Mouse (Mus musculus) heart, embryonic 11.5 days (tissue): ENCODE measurements around the gene Borcs7. TPM values are rescaled to one million over a fixed set of nuclear protein-coding genes. Genes with fewer than 3 reads are reported as not detected.

ENCODE experiments used
- ATAC-seq: fragments of 200-750 bp; cut with Nextera tagmentation; replicated peaks from 2 replicates; pipeline ENCODE4 v1.8.0; 2017; ENCODE audit warnings: moderate library complexity; ENCODE audit not compliant: insufficient number of reproducible peaks, low FRiP score, low TSS enrichment
- H3K27ac ChIP-seq: fragments of 300-500 bp; sonication (generic); 2 replicates; pipeline ENCODE4 v1.5.1; 2014; ENCODE audit warnings: mild to moderate bottlenecking, low read depth, low read length
- H3K27me3 ChIP-seq: fragments of 300-500 bp; sonication (generic); 2 replicates; pipeline ENCODE4 v1.6.1; 2014; ENCODE audit warnings: mild to moderate bottlenecking, low read length, mixed read lengths; ENCODE audit not compliant: control insufficient read depth, insufficient read depth
- H3K36me3 ChIP-seq: fragments of 300-500 bp; sonication (generic); 2 replicates; pipeline ENCODE4 v1.6.1; 2014; ENCODE audit warnings: mild to moderate bottlenecking, low read length, moderate library complexity, mixed read lengths; ENCODE audit not compliant: control insufficient read depth, insufficient read depth
- H3K4me1 ChIP-seq: fragments of 300-500 bp; sonication (generic); 2 replicates; pipeline ENCODE4 v1.6.1; 2014; ENCODE audit warnings: low read length; ENCODE audit not compliant: control insufficient read depth, insufficient read depth
- H3K4me2 ChIP-seq: fragments of 300-500 bp; sonication (generic); 2 replicates; pipeline ENCODE4 v1.6.1; 2014; ENCODE audit warnings: mild to moderate bottlenecking, moderate library complexity
- H3K4me3 ChIP-seq: fragments of 300-500 bp; sonication (generic); 2 replicates; pipeline ENCODE4 v1.5.1; 2014; ENCODE audit warnings: low read depth, low read length
- H3K9ac ChIP-seq: fragments of 300-500 bp; sonication (generic); 2 replicates; pipeline ENCODE4 v1.6.1; 2014; ENCODE audit warnings: mild to moderate bottlenecking, low read depth, low read length, moderate library complexity
- H3K9me3 ChIP-seq: fragments of 300-500 bp; sonication (generic); replicated peaks from 2 replicates; pipeline ENCODE4 v1.6.1; 2016; ENCODE audit warnings: low read length; ENCODE audit not compliant: control insufficient read depth
- WGBS: fragments of 180-500 bp; shearing (Covaris S2); extraction: QIAGEN DNeasy Blood & Tissue Kit; methylation state at CpG from one replicate; pipeline ENCODE4 v1.1.7; 2014; ENCODE audit not compliant: insufficient replicate concordance; 5-methylcytosine and 5-hydroxymethylcytosine counted together
- polyA plus RNA-seq: library from polyadenylated mRNA; unstranded; fragments of >200 nt; fragmentation: Nextera tagmentation; extraction: Ambion mirVana; gene quantifications from 2 replicates; pipeline ENCODE4 v1.2.1, GENCODE M21; 2014

Borcs7 gene
- polyA plus RNA-seq, 1 experiment from 2014 or later, result 14.7 TPM

DNA sequence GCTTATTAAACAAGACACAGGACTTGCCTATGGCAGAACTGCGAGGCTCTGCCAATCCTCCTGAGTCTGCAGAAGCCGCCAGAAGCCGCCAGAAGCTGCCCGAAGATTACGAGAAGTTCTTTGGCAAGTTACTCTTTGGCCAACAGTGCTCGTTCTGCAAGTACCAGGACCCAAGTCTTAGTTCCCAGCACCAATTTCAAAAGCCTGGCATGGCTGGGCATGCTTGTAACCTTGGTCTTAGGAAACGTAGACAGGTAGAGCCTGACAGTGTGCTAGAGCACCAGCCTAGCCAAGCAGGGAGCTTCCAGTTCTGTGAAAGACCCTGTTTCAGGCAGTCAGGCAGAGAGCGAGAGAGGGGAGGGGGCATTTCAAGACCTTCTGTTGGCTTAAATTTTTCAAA, 6.8 kb downstream of the Borcs7 start:
- Histone ChIP-seq H3K9me3 (no peaks in the 10 kb centered on the region), H3K27me3 (no peaks in the 10 kb centered on the region), H3K9ac (no peak overlapping the region), H3K4me3 (no peak overlapping the region), H3K27ac (no peak overlapping the region), H3K4me2 (no peak overlapping the region), H3K4me1 (no peaks in the 10 kb centered on the region), H3K36me3 (peaks cover 2% of the 10 kb centered on the region; the same call in 1 of the 2 replicates)
- ATAC-seq, result no peak
- 89% methylated on average over 8 of the region's 8 CpGs for WGBS

GRCm38 (mm10) chr19:46696943-46697342, 7.2 kb downstream of the Borcs7 start:
- H3K4me2 ChIP-seq, result no peak overlapping the region
- no peaks in the 10 kb centered on the region for H3K4me1 ChIP-seq
- H3K36me3 ChIP-seq, result peaks cover 2% of the 10 kb centered on the region; the same call in 1 of the 2 replicates
- H3K27ac ChIP-seq, result no peak overlapping the region
- no peaks in the 10 kb centered on the region for H3K27me3 ChIP-seq
- WGBS, result 85% methylated on average over 7 of the region's 7 CpGs
- no peaks in the 10 kb centered on the region for H3K9me3 ChIP-seq
- no peak for ATAC-seq
- H3K4me3 ChIP-seq, result no peak overlapping the region
- H3K9ac ChIP-seq, result no peak overlapping the region

DNA sequence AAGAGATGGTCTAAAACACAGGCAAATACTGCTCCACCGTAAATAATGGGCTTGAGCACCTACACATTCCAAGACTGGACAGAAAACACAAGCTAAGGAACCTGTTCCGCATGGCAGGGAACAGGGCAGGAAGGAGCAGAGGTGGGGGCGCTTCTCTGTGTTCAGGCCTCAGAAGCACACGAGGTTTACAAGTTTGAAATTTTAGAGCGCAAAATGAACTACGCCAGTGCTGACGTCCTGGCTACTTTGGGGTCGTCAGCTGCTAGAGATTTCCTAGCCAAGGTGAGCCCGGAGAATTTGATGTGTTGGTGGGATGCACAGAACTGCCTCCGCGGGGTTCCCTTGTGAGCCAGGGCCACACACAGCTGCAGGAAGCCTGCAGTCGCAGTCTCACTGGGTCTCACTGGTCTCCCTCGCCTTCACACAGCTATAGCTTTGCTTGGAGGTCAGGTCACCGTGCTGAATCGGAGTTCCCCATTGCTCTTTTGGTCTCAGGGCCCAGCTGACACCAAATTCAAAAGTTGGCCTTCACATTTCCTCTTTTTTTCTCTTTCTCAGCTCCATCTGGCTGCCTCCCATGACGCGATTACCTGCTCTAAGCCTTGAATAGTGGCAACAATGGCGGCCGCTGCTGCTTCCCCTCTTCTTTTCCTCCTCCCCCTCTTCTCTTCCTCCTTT, 8.3 kb downstream of the Borcs7 start:
- ATAC-seq, result no peak
- H3K27ac ChIP-seq, result no peak overlapping the region
- WGBS, result 56% methylated on average over 19 of the region's 19 CpGs
- no peak overlapping the region for H3K4me2 ChIP-seq
- no peaks in the 10 kb centered on the region for H3K9me3 ChIP-seq
- H3K4me3 ChIP-seq, result no peak overlapping the region
- peaks cover 2% of the 10 kb centered on the region; the same call in 1 of the 2 replicates for H3K36me3 ChIP-seq
- H3K27me3 ChIP-seq, result no peaks in the 10 kb centered on the region
- no peaks in the 10 kb centered on the region for H3K4me1 ChIP-seq
- no peak overlapping the region for H3K9ac ChIP-seq

DNA sequence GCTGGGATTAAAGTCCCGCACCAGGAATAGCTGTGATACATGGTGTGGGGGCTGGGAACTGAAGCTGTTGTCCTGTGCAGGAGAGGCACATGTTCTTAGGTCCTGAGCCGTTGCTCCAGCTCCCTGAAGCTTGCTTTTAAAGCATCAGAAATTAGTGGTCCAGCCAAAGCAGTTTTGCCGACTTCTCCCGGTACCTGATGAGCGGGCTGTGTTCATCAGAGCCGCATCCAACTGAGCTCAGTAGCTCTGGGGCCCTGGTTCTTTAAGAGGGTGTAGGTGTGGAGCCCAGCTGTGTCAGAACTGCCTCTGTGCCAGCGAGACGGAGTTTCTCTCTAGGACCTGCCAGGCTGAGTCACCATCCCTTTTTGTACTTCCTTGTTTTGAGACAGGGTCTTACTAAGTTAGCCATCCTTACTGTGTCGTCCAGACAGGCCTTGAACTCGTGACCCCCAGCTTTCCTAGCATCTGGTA, 9.3 kb downstream of the Borcs7 start:
- 73% methylated on average over 10 of the region's 10 CpGs for WGBS
- H3K4me2 ChIP-seq, result no peak overlapping the region
- no peak overlapping the region for H3K9ac ChIP-seq
- no peak overlapping the region for H3K4me3 ChIP-seq
- no peaks in the 10 kb centered on the region for H3K27me3 ChIP-seq
- no peak for ATAC-seq
- no peak overlapping the region for H3K27ac ChIP-seq
- H3K36me3 ChIP-seq, result peaks cover 2% of the 10 kb centered on the region; the same call in 1 of the 2 replicates
- H3K4me1 ChIP-seq, result no peaks in the 10 kb centered on the region
- no peaks in the 10 kb centered on the region for H3K9me3 ChIP-seq

GRCm38 (mm10) chr19:46701156-46701555, 11.4 kb downstream of the Borcs7 start:
- WGBS, result 79% methylated on average over 9 of the region's 9 CpGs
- no peaks in the 10 kb centered on the region for H3K27me3 ChIP-seq
- H3K36me3 ChIP-seq, result no peaks in the 10 kb centered on the region; the same call in 1 of the 2 replicates
- no peak overlapping the region for H3K27ac ChIP-seq
- no peaks in the 10 kb centered on the region for H3K4me1 ChIP-seq
- no peak overlapping the region for H3K4me2 ChIP-seq
- H3K4me3 ChIP-seq, result no peak overlapping the region
- H3K9me3 ChIP-seq, result no peaks in the 10 kb centered on the region
- H3K9ac ChIP-seq, result no peak overlapping the region
- no peak for ATAC-seq

DNA sequence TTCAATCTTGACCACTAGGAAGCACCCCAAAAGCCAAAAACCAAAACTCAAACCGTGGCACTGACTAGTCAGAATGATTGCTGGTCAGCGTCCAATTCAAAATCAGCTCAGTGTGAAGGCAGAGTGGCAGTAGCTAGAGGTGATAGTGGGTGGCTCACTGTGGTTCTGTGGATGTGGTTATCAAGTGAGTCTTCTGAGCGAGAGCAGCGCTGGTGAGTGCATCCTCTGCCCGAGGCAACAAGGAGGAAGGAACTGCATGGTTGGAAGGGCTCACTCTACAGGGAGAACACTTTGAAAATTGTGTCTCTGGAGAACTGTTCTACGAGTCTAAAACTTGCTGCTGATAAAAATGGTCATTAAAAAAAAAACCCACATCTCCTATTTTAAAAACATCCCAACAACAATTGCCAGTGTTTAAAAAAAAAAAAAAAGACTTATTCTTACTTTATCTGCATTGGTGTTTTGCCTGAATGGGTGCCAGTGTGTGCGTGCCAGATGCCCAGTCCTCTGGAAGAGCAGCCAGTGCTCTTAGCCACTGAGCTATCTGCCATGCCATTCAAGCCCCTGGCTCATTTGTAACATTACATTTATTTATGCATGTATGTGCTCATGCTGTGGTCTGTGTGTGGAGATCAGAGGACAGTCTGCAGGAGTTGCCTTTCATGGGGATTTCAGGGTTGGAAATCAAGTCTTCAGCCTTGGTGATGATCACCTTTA, 16.2 kb downstream of the Borcs7 start:
- Histone ChIP-seq H3K27ac (no peak overlapping the region), H3K36me3 (no peaks in the 10 kb centered on the region; the same call in 1 of the 2 replicates), H3K4me2 (no peak overlapping the region), H3K4me3 (no peak overlapping the region), H3K4me1 (peaks cover 8% of the 10 kb centered on the region), H3K9me3 (no peaks in the 10 kb centered on the region), H3K27me3 (no peaks in the 10 kb centered on the region), H3K9ac (no peak overlapping the region)
- WGBS, result 48% methylated on average over 7 of the region's 7 CpGs
- no peak for ATAC-seq

DNA sequence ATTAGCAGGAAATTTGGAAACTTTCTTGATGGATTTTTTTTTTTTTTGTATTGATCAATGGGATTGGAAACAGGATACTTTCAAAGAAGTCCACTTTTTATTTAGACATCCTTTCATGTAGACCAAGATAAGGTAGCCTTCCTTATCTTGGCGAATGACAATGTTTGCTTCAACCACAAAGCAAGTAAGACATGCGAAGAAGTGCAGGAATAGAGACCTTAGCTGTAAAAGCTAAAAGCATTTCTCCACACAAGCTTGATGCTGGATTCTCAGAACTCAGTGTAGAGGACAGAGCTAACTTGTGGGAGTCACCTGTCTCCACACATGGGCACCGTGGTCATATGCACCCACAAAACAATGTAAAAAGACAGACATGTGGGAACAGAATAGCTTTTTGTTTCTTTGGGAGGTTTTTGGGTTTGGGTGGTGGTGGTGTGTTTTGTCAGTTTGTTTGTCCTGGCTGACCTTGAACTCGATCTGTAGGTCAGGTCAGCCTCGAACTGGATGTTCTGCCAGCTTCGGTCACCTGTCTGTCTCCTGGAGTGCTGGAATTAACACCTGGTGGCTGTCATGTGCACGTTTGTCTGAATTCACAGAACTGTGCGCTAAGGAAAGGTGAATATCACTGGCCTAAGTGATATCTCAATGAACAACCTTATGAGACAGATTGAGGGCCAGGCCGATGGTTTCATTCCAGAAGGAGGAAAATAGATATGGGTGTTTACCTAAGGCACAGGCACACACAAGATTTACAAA, 17.0 kb downstream of the Borcs7 start:
- no peaks in the 10 kb centered on the region for H3K9me3 ChIP-seq
- peak overlapping the region; percentile 74 for H3K4me2 ChIP-seq
- WGBS, result 55% methylated on average over 9 of the region's 9 CpGs
- no peak for ATAC-seq
- H3K9ac ChIP-seq, result peak overlapping the region; percentile 79
- H3K27me3 ChIP-seq, result no peaks in the 10 kb centered on the region
- H3K4me3 ChIP-seq, result peak overlapping the region; percentile 57
- H3K36me3 ChIP-seq, result no peaks in the 10 kb centered on the region; the same call in 1 of the 2 replicates
- H3K4me1 ChIP-seq, result peaks cover 8% of the 10 kb centered on the region
- H3K27ac ChIP-seq, result no peak overlapping the region

- ATAC-seq, result peak; percentile 81
- 0 out of 2 replicates have a peak within 1 kb of the TSS, but pooled peaks have one; percentile 38 for H3K27ac ChIP-seq
- no peaks in the 10 kb centered on the region for H3K9me3 ChIP-seq
- peak within 1 kb of the TSS; percentile 79 for H3K9ac ChIP-seq
- H3K36me3 ChIP-seq, result no peaks in the 10 kb centered on the region; the same call in 1 of the 2 replicates
- H3K27me3 ChIP-seq, result no peaks in the 10 kb centered on the region
- 10% methylated on average over 31 of the region's 31 CpGs for WGBS
- H3K4me1 ChIP-seq, result peaks cover 8% of the 10 kb centered on the region
- H3K4me2 ChIP-seq, result peak within 1 kb of the TSS; percentile 74
- H3K4me3 ChIP-seq, result peak within 1 kb of the TSS; percentile 57
Measured at GRCm38 (mm10) chr19:46707296-46708151, 17.8 kb downstream of the Borcs7 start, which contains the start of gene As3mt. Gene As3mt, plus strand, starts transcription at chr19:46707458.
